Mouse (Mus musculus): Measurements from ENCODE around the gene Hs3st2. TPM values are rescaled to one million over a fixed set of nuclear protein-coding genes. Genes with fewer than 3 reads are reported as not detected.

Gene Hs3st2
- polyA plus RNA-seq, 1 experiment from 2014 or later, result 1.3 TPM

DNA sequence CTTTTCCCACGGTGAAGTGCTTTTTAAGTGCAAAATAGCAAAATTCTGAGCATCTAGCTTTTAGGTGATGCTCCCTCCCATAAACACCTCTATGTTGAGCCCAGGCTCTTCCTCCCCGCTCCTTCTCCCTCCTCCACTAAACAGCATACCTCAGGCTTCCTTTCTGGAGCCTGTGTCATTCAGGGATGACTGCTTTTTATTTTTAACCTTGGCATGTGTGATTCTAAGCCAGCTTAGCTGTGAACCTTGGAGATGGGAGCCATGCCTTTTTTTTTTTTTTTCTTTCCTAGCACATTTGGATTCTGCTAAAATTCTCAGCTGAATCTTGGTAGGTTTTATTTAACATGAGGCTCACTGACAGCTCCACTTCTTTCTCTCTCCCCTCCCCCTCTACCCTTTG, 3.2 kb downstream of the Hs3st2 start:
- peaks cover 33% of the 10 kb centered on the region for H3K27me3 ChIP-seq (replicated peaks)
- H3K9ac ChIP-seq, result no peak overlapping the region
- ATAC-seq (ENCODE audit: insufficient read depth, low FRiP score, low read depth), result no peak
- no peaks in the 10 kb centered on the region for H3K9me3 ChIP-seq
- H3K4me2 ChIP-seq, result no peak overlapping the region
- H3K36me3 ChIP-seq, result no peaks in the 10 kb centered on the region
- no peak overlapping the region for H3K27ac ChIP-seq
- H3K4me1 ChIP-seq, result peaks cover 6% of the 10 kb centered on the region; the same call in 1 of the 2 replicates
- WGBS, result 76% methylated on average over 2 of the region's 2 CpGs
- H3K4me3 ChIP-seq (replicated peaks), result no peak overlapping the region

DNA sequence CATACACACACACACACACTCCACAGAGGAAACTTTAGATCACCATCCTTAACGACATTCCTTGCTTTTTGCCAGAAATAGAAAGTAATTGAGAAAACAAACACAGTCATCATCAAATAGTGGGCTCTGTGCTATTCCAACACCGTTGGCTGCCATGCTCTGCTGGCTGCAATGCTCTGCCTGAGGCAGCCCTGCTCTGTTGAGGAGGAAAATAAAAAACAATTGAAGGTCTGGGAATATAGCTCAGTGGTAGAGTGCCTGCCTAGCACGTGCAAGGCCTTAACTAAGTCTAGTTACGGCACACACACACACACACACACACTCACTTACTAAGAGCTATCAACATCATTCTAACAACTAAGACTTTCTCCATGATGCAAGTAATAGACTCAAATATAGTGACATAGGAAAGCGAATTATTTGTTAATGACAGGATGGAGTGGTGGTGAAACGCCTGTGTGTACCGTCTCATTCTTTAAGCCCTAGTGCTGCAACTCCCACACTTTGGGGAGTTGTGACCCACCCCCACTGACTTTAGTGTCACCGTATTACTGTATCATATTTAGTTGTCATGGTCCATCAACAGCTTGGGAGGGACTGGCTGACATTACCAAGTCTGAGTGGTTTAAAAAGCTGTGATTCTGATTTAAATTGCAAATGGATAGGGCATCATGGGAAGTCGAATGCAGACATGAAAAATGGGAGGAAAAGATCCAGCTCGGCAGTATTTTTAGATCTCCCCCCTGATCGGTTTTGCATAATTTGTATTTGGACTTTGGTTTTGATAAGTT, 19.3 kb downstream of the Hs3st2 start:
- no peak for ATAC-seq (ENCODE audit: insufficient read depth, low FRiP score, low read depth)
- H3K4me1 ChIP-seq, result no peaks in the 10 kb centered on the region
- H3K9ac ChIP-seq, result no peak overlapping the region
- no peaks in the 10 kb centered on the region for H3K36me3 ChIP-seq
- no peaks in the 10 kb centered on the region for H3K27me3 ChIP-seq (replicated peaks)
- H3K9me3 ChIP-seq, result no peaks in the 10 kb centered on the region
- H3K4me2 ChIP-seq, result no peak overlapping the region
- H3K4me3 ChIP-seq (replicated peaks), result no peak overlapping the region
- H3K27ac ChIP-seq, result no peak overlapping the region
- 83% methylated on average over 11 of the region's 11 CpGs for WGBS

DNA sequence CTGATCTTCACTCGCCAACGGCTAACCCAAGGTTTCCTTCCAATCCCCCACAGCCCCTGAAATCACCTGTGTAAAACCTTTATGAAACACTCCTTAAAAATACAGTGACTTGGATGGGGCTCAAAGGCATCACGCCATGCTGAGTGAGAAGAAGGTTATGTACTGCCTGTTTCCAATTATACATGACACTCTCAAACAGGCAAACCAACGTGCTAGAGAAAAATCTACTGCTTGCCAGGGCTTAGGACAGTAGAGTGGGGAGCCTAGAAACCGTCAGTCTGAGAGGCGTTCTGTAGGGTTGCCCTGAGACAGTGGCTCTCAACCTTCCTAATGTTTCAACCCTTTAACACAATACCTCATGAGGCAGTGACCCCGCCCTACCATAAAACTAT, 19.8 kb downstream of the Hs3st2 start:
- Histone ChIP-seq H3K4me3 (replicated peaks) (no peak overlapping the region), H3K36me3 (no peaks in the 10 kb centered on the region), H3K9ac (no peak overlapping the region), H3K4me2 (no peak overlapping the region), H3K27me3 (replicated peaks) (no peaks in the 10 kb centered on the region), H3K27ac (no peak overlapping the region), H3K4me1 (no peaks in the 10 kb centered on the region), H3K9me3 (no peaks in the 10 kb centered on the region)
- no peak for ATAC-seq (ENCODE audit: insufficient read depth, low FRiP score, low read depth)
- 78% methylated on average over 7 of the region's 7 CpGs for WGBS

DNA sequence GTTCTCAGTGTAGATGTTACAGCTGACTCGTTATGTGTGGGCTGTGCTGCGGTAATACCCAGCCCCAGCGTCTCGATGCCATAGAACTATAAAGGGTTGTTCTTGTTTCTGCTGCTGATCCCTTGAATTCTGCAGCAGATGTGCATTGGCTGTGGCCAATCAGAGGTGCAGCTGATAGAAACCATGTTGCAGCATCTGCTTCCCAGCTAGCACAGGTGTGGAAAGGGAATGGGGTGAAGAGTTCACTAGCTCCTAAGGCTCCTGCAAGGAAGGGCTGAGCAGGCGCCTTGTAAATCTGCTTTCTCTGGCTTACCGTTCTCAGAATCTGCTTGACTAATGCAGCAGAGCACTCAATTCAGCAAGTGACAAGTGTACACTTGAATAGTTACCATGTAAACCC, 45.2 kb downstream of the Hs3st2 start:
- WGBS, result 65% methylated on average over 6 of the region's 6 CpGs
- Histone ChIP-seq H3K36me3 (no peaks in the 10 kb centered on the region), H3K4me2 (no peak overlapping the region)

DNA sequence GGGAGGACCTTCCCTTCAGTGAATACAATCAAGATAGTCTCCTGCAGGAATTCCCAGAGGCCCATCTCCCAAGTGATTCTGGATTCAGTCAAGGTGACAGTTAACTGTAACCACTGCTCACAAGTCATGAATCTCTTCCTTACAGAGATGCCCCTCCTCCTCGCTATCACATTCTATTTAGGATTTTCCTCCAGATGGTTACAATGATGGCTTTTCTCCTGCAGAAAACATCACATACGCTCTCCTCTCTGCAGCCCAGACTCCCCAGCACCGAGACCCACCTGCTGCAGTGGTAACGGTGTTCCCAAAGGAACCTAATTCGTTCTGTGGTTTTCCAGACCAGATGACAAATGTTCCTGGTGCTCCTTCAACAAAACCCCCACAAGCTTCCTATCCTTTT, 49.5 kb downstream of the Hs3st2 start:
- 65% methylated on average over 5 of the region's 5 CpGs for WGBS
- Histone ChIP-seq H3K9me3 (no peaks in the 10 kb centered on the region), H3K4me3 (replicated peaks) (no peak overlapping the region), H3K4me2 (no peak overlapping the region), H3K9ac (no peak overlapping the region), H3K4me1 (no peaks in the 10 kb centered on the region), H3K27me3 (replicated peaks) (no peaks in the 10 kb centered on the region), H3K27ac (no peak overlapping the region), H3K36me3 (no peaks in the 10 kb centered on the region)
- ATAC-seq (ENCODE audit: insufficient read depth, low FRiP score, low read depth), result no peak

More for the DNA sequence above, 45.2 kb downstream of the Hs3st2 start:
- Histone ChIP-seq H3K9ac (no peak overlapping the region), H3K4me3 (replicated peaks) (no peak overlapping the region), H3K27me3 (replicated peaks) (no peaks in the 10 kb centered on the region), H3K27ac (no peak overlapping the region), H3K9me3 (no peaks in the 10 kb centered on the region), H3K4me1 (no peaks in the 10 kb centered on the region)
- no peak for ATAC-seq (ENCODE audit: insufficient read depth, low FRiP score, low read depth)

DNA sequence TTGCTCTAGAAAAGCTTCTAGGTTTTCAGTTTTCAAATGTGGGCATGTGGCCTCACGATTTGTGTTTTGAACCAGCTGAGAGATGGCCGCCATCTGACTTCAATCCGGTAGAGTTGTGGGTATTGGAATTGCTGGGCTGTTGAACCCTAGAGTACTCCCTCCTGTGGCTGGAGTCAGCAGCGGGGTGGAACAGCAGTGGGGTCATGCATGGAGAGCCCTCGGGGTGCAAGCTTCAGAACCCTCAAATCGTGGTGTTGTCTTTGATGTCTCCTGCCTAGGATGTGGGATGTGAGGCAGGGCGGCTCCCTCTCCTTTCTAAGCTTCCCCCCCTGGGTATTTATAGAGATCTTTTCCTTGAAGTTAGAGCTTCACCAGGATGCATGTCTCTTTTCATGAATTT, 52.7 kb downstream of the Hs3st2 start:
- H3K4me3 ChIP-seq (replicated peaks), result no peak overlapping the region
- no peak overlapping the region for H3K27ac ChIP-seq
- 72% methylated on average over 7 of the region's 7 CpGs for WGBS
- no peaks in the 10 kb centered on the region for H3K9me3 ChIP-seq
- no peak overlapping the region for H3K4me2 ChIP-seq
- H3K4me1 ChIP-seq, result no peaks in the 10 kb centered on the region
- no peaks in the 10 kb centered on the region for H3K36me3 ChIP-seq
- no peak for ATAC-seq (ENCODE audit: insufficient read depth, low FRiP score, low read depth)
- H3K27me3 ChIP-seq (replicated peaks), result no peaks in the 10 kb centered on the region
- H3K9ac ChIP-seq, result no peak overlapping the region

DNA sequence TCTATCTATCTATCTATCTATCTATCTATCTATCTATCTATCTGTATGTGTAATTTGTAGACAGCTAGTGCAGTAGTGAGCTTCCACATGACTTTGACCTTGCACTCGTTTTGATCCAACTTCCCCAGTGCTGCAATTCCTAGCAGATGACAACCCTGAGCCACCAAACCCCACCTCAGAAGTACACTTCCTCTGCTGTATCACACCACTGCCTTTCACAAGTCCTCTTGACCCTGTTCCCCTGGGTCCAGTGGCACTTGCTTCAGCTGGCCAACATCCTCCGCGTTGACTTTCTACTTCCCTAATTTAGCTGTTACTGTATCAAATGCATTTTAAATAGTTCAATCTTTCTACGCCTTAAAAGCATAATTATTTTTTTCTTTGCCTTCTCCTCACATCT, 54.6 kb downstream of the Hs3st2 start:
- Histone ChIP-seq H3K27ac (no peak overlapping the region), H3K27me3 (replicated peaks) (no peaks in the 10 kb centered on the region), H3K4me1 (no peaks in the 10 kb centered on the region), H3K4me3 (replicated peaks) (no peak overlapping the region), H3K9ac (no peak overlapping the region), H3K4me2 (no peak overlapping the region), H3K36me3 (no peaks in the 10 kb centered on the region), H3K9me3 (no peaks in the 10 kb centered on the region)
- WGBS, result 76% methylated on average over 4 of the region's 4 CpGs
- ATAC-seq (ENCODE audit: insufficient read depth, low FRiP score, low read depth), result no peak

DNA sequence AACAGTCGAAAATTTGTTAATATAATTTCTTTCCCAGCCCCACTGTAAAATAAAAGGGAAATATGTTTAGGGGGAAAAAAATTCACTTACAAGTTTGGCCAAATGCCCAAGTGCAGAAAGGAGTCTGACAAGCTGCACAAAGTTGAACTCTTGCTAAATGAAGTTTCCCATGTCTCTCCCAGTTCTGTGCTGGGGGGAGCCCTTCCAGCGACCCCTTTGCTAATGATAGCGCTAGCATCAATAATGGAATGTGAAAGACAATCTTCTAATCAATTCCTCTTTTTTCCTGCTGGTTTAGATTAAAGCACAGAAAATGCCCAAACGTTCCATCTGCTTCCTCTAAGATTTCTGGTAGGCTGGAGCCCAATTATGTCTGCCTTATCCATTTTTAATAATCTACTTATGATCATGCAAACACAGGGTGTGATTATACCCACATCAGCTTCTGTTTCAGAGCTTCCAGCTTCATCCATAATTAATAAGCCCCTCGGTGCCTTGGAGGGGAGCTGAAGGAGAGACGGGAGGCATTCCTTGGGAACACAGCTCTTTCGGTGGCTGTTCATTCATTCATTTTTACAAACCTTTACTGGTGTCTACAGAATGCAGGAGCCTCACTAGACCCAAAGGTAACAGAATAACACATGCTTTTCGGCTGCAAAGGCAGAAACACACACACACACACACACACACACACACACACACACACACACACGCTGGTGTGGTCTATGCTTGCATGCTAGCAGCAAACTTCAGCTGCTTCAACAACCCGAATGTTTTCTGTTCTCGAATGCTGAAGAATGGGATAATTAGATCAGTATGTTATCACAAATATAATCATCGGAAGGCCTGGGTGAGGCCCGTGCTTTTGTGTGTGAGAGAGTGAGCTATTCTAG, 59.5 kb downstream of the Hs3st2 start:
- Histone ChIP-seq H3K27ac (no peak overlapping the region), H3K4me2 (no peak overlapping the region), H3K36me3 (no peaks in the 10 kb centered on the region), H3K9ac (no peak overlapping the region), H3K27me3 (replicated peaks) (no peaks in the 10 kb centered on the region), H3K9me3 (no peaks in the 10 kb centered on the region), H3K4me3 (replicated peaks) (no peak overlapping the region), H3K4me1 (no peaks in the 10 kb centered on the region)
- 52% methylated on average over 13 of the region's 13 CpGs for WGBS
- no peak for ATAC-seq (ENCODE audit: insufficient read depth, low FRiP score, low read depth)

DNA sequence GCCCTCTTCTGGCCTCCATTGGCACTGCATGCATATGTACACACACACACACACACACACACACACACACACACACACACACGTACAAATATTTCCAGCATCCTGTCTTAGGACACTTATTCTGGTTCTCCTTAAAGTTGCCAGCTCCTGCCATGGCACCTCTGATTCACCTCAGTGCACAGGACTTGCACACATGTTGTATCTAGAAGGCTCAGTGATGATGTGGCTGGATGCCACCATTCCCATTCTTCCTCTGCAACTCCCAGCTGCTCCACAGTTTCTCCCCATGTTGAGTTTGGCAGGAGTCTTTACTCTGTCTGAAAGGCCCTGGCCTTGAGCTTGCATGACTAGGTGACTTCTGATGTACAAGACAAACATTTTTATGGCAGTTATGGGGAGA, 65.1 kb downstream of the Hs3st2 start:
- no peaks in the 10 kb centered on the region for H3K27me3 ChIP-seq (replicated peaks)
- no peaks in the 10 kb centered on the region for H3K36me3 ChIP-seq
- no peak overlapping the region for H3K4me2 ChIP-seq
- H3K9ac ChIP-seq, result no peak overlapping the region
- ATAC-seq (ENCODE audit: insufficient read depth, low FRiP score, low read depth), result no peak
- no peak overlapping the region for H3K27ac ChIP-seq
- WGBS, result 71% methylated on average over 1 of the region's 1 CpGs
- H3K9me3 ChIP-seq, result no peaks in the 10 kb centered on the region
- H3K4me1 ChIP-seq, result no peaks in the 10 kb centered on the region
- no peak overlapping the region for H3K4me3 ChIP-seq (replicated peaks)

DNA sequence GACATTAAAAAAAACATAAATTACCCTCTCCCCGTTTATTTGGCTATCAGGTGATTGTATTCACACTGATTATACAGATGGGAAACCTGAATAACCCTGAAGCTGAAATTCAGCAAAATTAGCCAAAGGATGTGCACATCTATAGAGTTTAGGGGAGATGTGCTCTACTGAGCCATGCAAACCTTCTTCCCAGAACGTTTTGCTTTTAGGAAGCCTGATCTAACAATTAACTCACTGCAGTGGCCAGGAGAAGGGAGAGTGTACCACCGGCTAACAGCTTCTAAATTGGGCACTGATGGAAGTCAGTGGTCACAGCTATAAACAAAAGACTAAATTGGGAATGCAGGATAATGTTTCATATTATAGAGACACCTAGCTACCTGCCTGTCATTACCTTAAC, 66.4 kb downstream of the Hs3st2 start:
- no peak overlapping the region for H3K4me3 ChIP-seq (replicated peaks)
- WGBS, result 36% methylated on average over 3 of the region's 3 CpGs
- no peak overlapping the region for H3K27ac ChIP-seq
- H3K4me1 ChIP-seq, result no peaks in the 10 kb centered on the region
- no peak overlapping the region for H3K9ac ChIP-seq
- no peak for ATAC-seq (ENCODE audit: insufficient read depth, low FRiP score, low read depth)
- H3K4me2 ChIP-seq, result no peak overlapping the region
- H3K27me3 ChIP-seq (replicated peaks), result no peaks in the 10 kb centered on the region
- no peaks in the 10 kb centered on the region for H3K9me3 ChIP-seq
- H3K36me3 ChIP-seq, result no peaks in the 10 kb centered on the region

DNA sequence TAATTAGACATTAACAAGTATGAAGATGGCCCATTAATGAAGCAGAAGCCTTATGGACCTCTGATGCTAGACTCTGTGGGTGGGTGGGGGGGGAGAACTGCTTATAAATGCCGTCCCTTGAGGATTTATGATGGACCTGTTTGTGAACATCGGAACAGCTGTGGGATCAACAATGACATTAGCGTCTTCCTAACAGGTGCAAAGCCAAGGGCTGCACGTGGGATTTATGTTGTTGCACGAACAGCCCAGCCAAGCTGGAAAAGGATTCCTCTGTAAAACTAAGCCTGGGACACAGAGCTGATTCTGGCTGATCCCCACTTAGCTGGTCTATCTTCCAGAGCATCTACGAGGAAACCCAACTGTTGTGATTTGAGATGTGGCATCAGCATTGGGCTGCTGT, 69.0 kb downstream of the Hs3st2 start:
- no peak overlapping the region for H3K27ac ChIP-seq
- H3K36me3 ChIP-seq, result no peaks in the 10 kb centered on the region
- WGBS, result 74% methylated on average over 6 of the region's 6 CpGs
- no peak for ATAC-seq (ENCODE audit: insufficient read depth, low FRiP score, low read depth)
- no peaks in the 10 kb centered on the region for H3K27me3 ChIP-seq (replicated peaks)
- no peak overlapping the region for H3K4me2 ChIP-seq
- H3K9me3 ChIP-seq, result no peaks in the 10 kb centered on the region
- H3K4me1 ChIP-seq, result no peaks in the 10 kb centered on the region
- H3K9ac ChIP-seq, result no peak overlapping the region
- no peak overlapping the region for H3K4me3 ChIP-seq (replicated peaks)

DNA sequence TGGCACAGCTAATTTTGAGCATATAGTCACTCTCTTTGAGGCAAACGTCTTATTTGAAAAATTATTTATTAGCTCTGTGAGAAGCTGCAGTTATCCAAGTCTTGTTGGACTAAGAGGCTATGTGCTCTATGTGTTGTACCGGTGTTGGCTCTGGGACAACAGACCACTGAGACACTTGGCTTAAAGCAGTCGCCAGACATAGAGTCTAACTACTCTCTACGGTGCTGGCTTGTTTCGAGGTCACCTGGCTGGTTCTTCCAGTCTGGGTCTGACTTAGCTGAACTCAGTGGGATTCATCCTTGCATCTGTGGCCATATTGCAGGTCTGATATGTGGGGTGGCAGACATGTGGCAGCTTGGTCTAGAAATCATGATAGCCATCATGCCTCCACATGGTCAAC, 72.8 kb downstream of the Hs3st2 start:
- no peak overlapping the region for H3K9ac ChIP-seq
- 78% methylated on average over 5 of the region's 5 CpGs for WGBS
- no peak overlapping the region for H3K27ac ChIP-seq
- H3K4me1 ChIP-seq, result no peaks in the 10 kb centered on the region
- no peak for ATAC-seq (ENCODE audit: insufficient read depth, low FRiP score, low read depth)
- no peaks in the 10 kb centered on the region for H3K9me3 ChIP-seq
- no peaks in the 10 kb centered on the region for H3K36me3 ChIP-seq
- H3K4me2 ChIP-seq, result no peak overlapping the region
- H3K4me3 ChIP-seq (replicated peaks), result no peak overlapping the region
- no peaks in the 10 kb centered on the region for H3K27me3 ChIP-seq (replicated peaks)

Measured in stomach, embryonic 15.5 days (tissue).